Comparison of ENCODE assay signal across 27 mouse cellular contexts in the genomic region with DNA sequence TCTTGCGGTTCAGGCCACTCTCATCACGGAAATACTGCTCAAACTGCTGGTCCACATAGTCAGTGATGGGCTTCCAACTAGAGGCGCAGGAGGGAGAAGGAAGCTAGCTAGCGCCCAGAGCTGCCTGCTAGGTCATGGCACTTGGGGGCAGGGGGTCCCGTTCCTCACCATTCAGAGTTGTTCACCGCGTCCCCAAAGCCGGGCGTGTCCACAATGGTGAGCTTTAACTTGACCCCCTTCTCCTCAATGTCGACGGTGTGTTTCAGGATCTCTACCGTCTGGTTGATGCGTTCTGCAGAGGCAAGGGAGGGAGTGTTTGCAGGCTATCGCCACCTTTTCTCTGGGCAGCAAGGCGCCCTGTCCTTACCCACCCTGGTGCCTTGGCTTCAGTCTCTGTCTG. TPM values are rescaled to one million over a fixed set of nuclear protein-coding genes. Genes with fewer than 3 reads are reported as not detected.
DNase-seq lines count a peak whose midpoint lies in the region; TF ChIP-seq lines count a peak whose summit lies in the region.
"Had no signal": no experiment of that assay in that cellular context is flagged by ENCODE, and none has a peak within 500 bp of the region (broad histone marks: within the 10 kb centered on the region; RNA-seq: fewer than 3 reads in every experiment).

No protein-coding gene starts in this region.

- TF ChIP-seq POLR2A in bone marrow, adult 2 months (IDR thresholded peaks at IDR 0.05; ENCODE audit: borderline replicate concordance, control insufficient read depth, low read depth, low read length), result 0 out of 2 replicates have a peak, but pooled peaks have one; percentile 12
- TF ChIP-seq POLR2A in cortical plate, adult 2 months (IDR thresholded peaks at IDR 0.05; ENCODE audit: extremely low read depth, insufficient read depth, low read length), result no peak

- peaks cover 3% of the 10 kb centered on the region; the same call in 1 of the 2 replicates for H3K4me1 ChIP-seq in bone marrow, adult 2 months (ENCODE audit: control insufficient read depth, insufficient read depth, low read length)
- H3K4me1 ChIP-seq in cortical plate, adult 2 months (ENCODE audit: control insufficient read depth, insufficient read depth, low read length), result no peaks in the 10 kb centered on the region; the same call in 1 of the 2 replicates

- peak; percentile 57 for DNase-seq in cerebellum, adult 9-11 months
- DNase-seq in cerebellum, postnatal 4 days (ENCODE audit: low spot score in 2 of 2), result no peak
- DNase-seq in left cerebral cortex, adult 2 months (ENCODE audit: extremely low spot score in 1 of 2, low spot score in 2 of 2), result peak; percentile 26 to 30
- no peak for DNase-seq in left cerebral cortex, adult 18-20 months (ENCODE audit: low spot score in 2 of 2)
- DNase-seq: adrenal gland, postnatal 10 days; B cell, adult 2 months; gastrocnemius, postnatal 36 days; heart, adult 18-20 months; heart, postnatal 36 days; kidney, adult 2 months; kidney, postnatal 36 days; liver, embryonic 13.5 days; lung, adult 18-20 months; lung, postnatal 4 days; right cerebral cortex, adult 18-20 months had no signal

- intact Hi-C loops in left cerebral cortex, adult 2 months (cut with DNase I), result no loop called here

- TF ChIP-seq CTCF in left cerebral cortex, adult 2 months (IDR thresholded peaks at IDR 0.05), result no peak
- TF ChIP-seq CTCF in bone marrow, adult 2 months (IDR thresholded peaks at IDR 0.05; ENCODE audit: control insufficient read depth, insufficient read depth, low read length), result no peak
- no peak for TF ChIP-seq CTCF in cortical plate, adult 2 months (IDR thresholded peaks at IDR 0.05; ENCODE audit: extremely low read depth, insufficient read depth, low read length)

- H3K27ac ChIP-seq in left cerebral cortex, adult 2 months, result peak overlapping the region; percentile 99
- H3K27ac ChIP-seq in bone marrow, adult 2 months (ENCODE audit: control insufficient read depth, insufficient read depth, low read depth, low read length, poor library complexity), result no peak overlapping the region; the same call in 1 of the 2 replicates
- H3K27ac ChIP-seq in cortical plate, adult 2 months (ENCODE audit: insufficient read depth, low read length), result no peak overlapping the region
- H3K27ac ChIP-seq: forebrain, embryonic 13.5 days; hindbrain, embryonic 12.5 days; hindbrain, postnatal 0 days; intestine, embryonic 15.5 days; limb, embryonic 10.5 days; limb, embryonic 15.5 days; liver, embryonic 13.5 days; neural tube, embryonic 12.5 days had no signal

- H3K4me3 ChIP-seq in left cerebral cortex, adult 2 months, result peak overlapping the region; percentile 84
- H3K4me3 ChIP-seq in bone marrow, adult 2 months (replicated peaks; ENCODE audit: control insufficient read depth, low read depth, low read length), result no peak overlapping the region
- H3K4me3 ChIP-seq in cortical plate, adult 2 months (ENCODE audit: insufficient read depth, low read length), result peak overlapping the region; percentile 93
- H3K4me3 ChIP-seq: hindbrain, embryonic 12.5 days; intestine, embryonic 15.5 days; limb, embryonic 10.5 days; limb, embryonic 15.5 days; liver, embryonic 13.5 days; neural tube, embryonic 12.5 days had no signal

- 31% methylated on average over 15 of the region's 15 CpGs for WGBS in bone marrow, adult 2 months

RNA-seq across cellular contexts. Expression of a gene that starts 1.6 kb away (rescaled TPM):
- total RNA-seq in left cerebral cortex, adult 2 months (2021), result 100 to 1,000 TPM; 260 to 297 TPM
- total RNA-seq in left cerebral cortex, adult 18-20 months (2021), result 100 to 1,000 TPM; 231 to 252 TPM
- polyA plus RNA-seq in bone marrow, adult 2 months (2011; ENCODE audit: insufficient read depth, insufficient read length, low replicate concordance, missing spikeins), result 13.1 and 15.2 TPM in 2 replicates
- polyA plus RNA-seq in cortical plate, adult 2 months (2012; rRNA removed), result 156 and 173 TPM in 2 replicates
- polyA plus RNA-seq: G1E; thymus, postnatal 0 days had no signal

RNA-seq across cellular contexts. Expression of a gene that starts 2.4 kb away (rescaled TPM):
- 1 to 10 TPM; 1.1 to 1.8 TPM for total RNA-seq in left cerebral cortex, adult 2 months (2021)
- 1 to 10 TPM; 1.1 to 1.3 TPM for total RNA-seq in left cerebral cortex, adult 18-20 months (2021)
- polyA plus RNA-seq in bone marrow, adult 2 months (2011; ENCODE audit: insufficient read depth, insufficient read length, low replicate concordance, missing spikeins), result 50.4 and 84.3 TPM in 2 replicates
- 4.5 and 4.6 TPM in 2 replicates for polyA plus RNA-seq in cortical plate, adult 2 months (2012; rRNA removed)
- total RNA-seq: gastrocnemius, adult 18-20 months; gastrocnemius, postnatal 36 days had no signal

RNA-seq across cellular contexts. Expression of a gene that starts 5.1 kb away (rescaled TPM):
- 100 to 1,000 TPM; 801 to 836 TPM for total RNA-seq in left cerebral cortex, adult 2 months (2021)
- total RNA-seq in left cerebral cortex, adult 18-20 months (2021), result 100 to 1,000 TPM; 824 to 876 TPM
- polyA plus RNA-seq in bone marrow, adult 2 months (2011; ENCODE audit: insufficient read depth, insufficient read length, low replicate concordance, missing spikeins), result 13.9 and 41.9 TPM in 2 replicates
- 999 TPM in 2 replicates for polyA plus RNA-seq in cortical plate, adult 2 months (2012; rRNA removed)
- polyA plus RNA-seq: G1E had no signal

RNA-seq across cellular contexts. Expression of a gene that starts 34.2 kb away (rescaled TPM):
- 1 to 10 TPM; 1.1 to 2.0 TPM for total RNA-seq in left cerebral cortex, adult 2 months (2021)
- 1 to 10 TPM; 1.3 TPM for total RNA-seq in left cerebral cortex, adult 18-20 months (2021)
- polyA plus RNA-seq in bone marrow, adult 2 months (2011; ENCODE audit: insufficient read depth, insufficient read length, low replicate concordance, missing spikeins), result not detected in 2 replicates
- 2.1 and 3.6 TPM in 2 replicates for polyA plus RNA-seq in cortical plate, adult 2 months (2012; rRNA removed)
- polyA plus RNA-seq: G1E had no signal

Comparison
In these comparisons a context has a peak if more than half of its experiments do, and no peak if none do; other contexts are left out.
1. DNase-seq: peak in cerebellum, adult 9-11 months (single experiment) and left cerebral cortex, adult 2 months (2 of 2); none in cerebellum, postnatal 4 days (0 of 2) and left cerebral cortex, adult 18-20 months (0 of 2).